Mouse (Mus musculus): ENCODE data around the gene Pilra.
A peak's percentile ranks its signal among the peaks of the same experiment; 100 is the strongest.

Pilra gene

GRCm38 (mm10) chr5:137778635-137779034, 57.4 kb downstream of the Pilra start, which contains the start of gene Ppp1r35:
Ppp1r35 (plus strand) TSS chr5:137778849.
- peak; percentile 97 to 99 for DNase-seq

GRCm38 (mm10) chr5:137777267-137777845, 58.7 kb downstream of the Pilra start:
- DNase-seq = no peak

- DNase-seq = no peak
Measured at GRCm38 (mm10) chr5:137776408-137776918, 59.6 kb downstream of the Pilra start.

GRCm38 (mm10) chr5:137775587-137776290, 60.3 kb downstream of the Pilra start:
- DNase-seq = no peak

- DNase-seq = no peak
Measured at GRCm38 (mm10) chr5:137772755-137773154, 63.3 kb downstream of the Pilra start.

Data from cerebellum, postnatal 25 days (tissue).